Mouse (Mus musculus): ENCODE results near the gene Cd2ap. TPM values are rescaled to one million over a fixed set of nuclear protein-coding genes. Genes with fewer than 3 reads are reported as not detected.

Gene Cd2ap
- polyA plus RNA-seq, 1 experiment from 2014 or later = 7.1 TPM

- under 1% methylated on average over 17 of the region's 17 CpGs for WGBS
- no peak for ATAC-seq
Observed at GRCm38 (mm10) chr17:42875571-42876000, 879 bp downstream of the Cd2ap start.

GRCm38 (mm10) chr17:42875015-42875414, 1.4 kb downstream of the Cd2ap start:
- Histone ChIP-seq H3K27ac (ENCODE audit: low read depth, low read length) (no peak overlapping the region), H3K36me3 (ENCODE audit: control insufficient read depth, insufficient read depth, low read length) (no peaks in the 10 kb centered on the region), H3K4me3 (ENCODE audit: low read length) (peak overlapping the region; percentile 71), H3K9ac (ENCODE audit: low read depth, low read length) (peak overlapping the region; percentile 46; the same call in 1 of the 2 replicates), H3K4me1 (ENCODE audit: control insufficient read depth, insufficient read depth, low read depth, low read length) (peaks cover 9% of the 10 kb centered on the region), H3K9me3 (ENCODE audit: control insufficient read depth, low read length) (no peaks in the 10 kb centered on the region), H3K4me2 (ENCODE audit: low read length) (peak overlapping the region; percentile 75), H3K27me3 (replicated peaks; ENCODE audit: control insufficient read depth, insufficient read depth, low read length) (no peaks in the 10 kb centered on the region)
- ATAC-seq = no peak
- 5% methylated on average over 6 of the region's 6 CpGs for WGBS

More at GRCm38 (mm10) chr17:42875571-42876000, 879 bp downstream of the Cd2ap start:
- H3K27ac ChIP-seq (ENCODE audit: low read depth, low read length) = peak overlapping the region; percentile 90
- peak overlapping the region; percentile 92 for H3K9ac ChIP-seq (ENCODE audit: low read depth, low read length)
- H3K27me3 ChIP-seq (replicated peaks; ENCODE audit: control insufficient read depth, insufficient read depth, low read length) = no peaks in the 10 kb centered on the region
- H3K9me3 ChIP-seq (ENCODE audit: control insufficient read depth, low read length) = no peaks in the 10 kb centered on the region
- H3K4me2 ChIP-seq (ENCODE audit: low read length) = peak overlapping the region; percentile 75
- no peaks in the 10 kb centered on the region for H3K36me3 ChIP-seq (ENCODE audit: control insufficient read depth, insufficient read depth, low read length)
- peak overlapping the region; percentile 71 for H3K4me3 ChIP-seq (ENCODE audit: low read length)
- peaks cover 9% of the 10 kb centered on the region for H3K4me1 ChIP-seq (ENCODE audit: control insufficient read depth, insufficient read depth, low read depth, low read length)

GRCm38 (mm10) chr17:42870465-42870864, 6.0 kb downstream of the Cd2ap start:
- no peaks in the 10 kb centered on the region for H3K36me3 ChIP-seq (ENCODE audit: control insufficient read depth, insufficient read depth, low read length)
- H3K4me3 ChIP-seq (ENCODE audit: low read length) = no peak overlapping the region
- H3K9me3 ChIP-seq (ENCODE audit: control insufficient read depth, low read length) = no peaks in the 10 kb centered on the region
- no peak overlapping the region for H3K9ac ChIP-seq (ENCODE audit: low read depth, low read length)
- no peak overlapping the region for H3K4me2 ChIP-seq (ENCODE audit: low read length)
- no peak for ATAC-seq
- no peaks in the 10 kb centered on the region for H3K27me3 ChIP-seq (replicated peaks; ENCODE audit: control insufficient read depth, insufficient read depth, low read length)
- H3K27ac ChIP-seq (ENCODE audit: low read depth, low read length) = no peak overlapping the region
- H3K4me1 ChIP-seq (ENCODE audit: control insufficient read depth, insufficient read depth, low read depth, low read length) = peaks cover 9% of the 10 kb centered on the region

DNA sequence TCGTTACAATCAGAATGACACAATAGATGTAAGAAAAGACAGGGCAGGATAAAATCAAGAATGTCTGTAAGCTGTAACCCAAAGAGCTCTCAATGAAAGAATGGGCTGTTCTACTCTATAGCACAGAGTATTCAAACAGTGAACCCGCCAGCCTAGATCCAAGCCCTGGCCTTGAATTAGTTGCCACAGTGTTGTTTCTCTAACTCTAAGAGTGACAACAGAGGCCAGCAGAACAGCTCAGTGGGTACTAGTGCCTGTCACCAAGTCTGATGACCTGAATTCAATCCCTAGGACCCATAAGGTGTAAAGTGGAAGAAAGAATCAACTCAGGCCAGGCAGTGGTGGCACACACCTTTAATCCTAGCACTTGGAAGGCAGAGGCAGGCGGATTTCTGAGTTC, 13.3 kb downstream of the Cd2ap start:
- no peak overlapping the region for H3K4me2 ChIP-seq (ENCODE audit: low read length)
- no peaks in the 10 kb centered on the region for H3K27me3 ChIP-seq (replicated peaks; ENCODE audit: control insufficient read depth, insufficient read depth, low read length)
- ATAC-seq = no peak
- H3K4me1 ChIP-seq (ENCODE audit: control insufficient read depth, insufficient read depth, low read depth, low read length) = no peaks in the 10 kb centered on the region
- H3K9me3 ChIP-seq (ENCODE audit: control insufficient read depth, low read length) = no peaks in the 10 kb centered on the region
- 82% methylated on average over 3 of the region's 3 CpGs for WGBS
- no peaks in the 10 kb centered on the region for H3K36me3 ChIP-seq (ENCODE audit: control insufficient read depth, insufficient read depth, low read length)
- H3K9ac ChIP-seq (ENCODE audit: low read depth, low read length) = no peak overlapping the region
- H3K27ac ChIP-seq (ENCODE audit: low read depth, low read length) = no peak overlapping the region
- H3K4me3 ChIP-seq (ENCODE audit: low read length) = no peak overlapping the region

- H3K4me2 ChIP-seq (ENCODE audit: low read length) = no peak overlapping the region
- ATAC-seq = no peak
- 84% methylated on average over 1 of the region's 1 CpGs for WGBS
Observed at GRCm38 (mm10) chr17:42860370-42860769, 16.1 kb downstream of the Cd2ap start.

GRCm38 (mm10) chr17:42857506-42857905, 19.0 kb downstream of the Cd2ap start:
- Histone ChIP-seq H3K27me3 (replicated peaks; ENCODE audit: control insufficient read depth, insufficient read depth, low read length) (no peaks in the 10 kb centered on the region), H3K9ac (ENCODE audit: low read depth, low read length) (no peak overlapping the region), H3K36me3 (ENCODE audit: control insufficient read depth, insufficient read depth, low read length) (no peaks in the 10 kb centered on the region), H3K4me1 (ENCODE audit: control insufficient read depth, insufficient read depth, low read depth, low read length) (no peaks in the 10 kb centered on the region), H3K9me3 (ENCODE audit: control insufficient read depth, low read length) (no peaks in the 10 kb centered on the region), H3K27ac (ENCODE audit: low read depth, low read length) (no peak overlapping the region), H3K4me2 (ENCODE audit: low read length) (no peak overlapping the region), H3K4me3 (ENCODE audit: low read length) (no peak overlapping the region)
- ATAC-seq = no peak
- 87% methylated on average over 3 of the region's 3 CpGs for WGBS

More at GRCm38 (mm10) chr17:42860370-42860769, 16.1 kb downstream of the Cd2ap start:
- no peak overlapping the region for H3K4me3 ChIP-seq (ENCODE audit: low read length)
- H3K9ac ChIP-seq (ENCODE audit: low read depth, low read length) = no peak overlapping the region
- H3K9me3 ChIP-seq (ENCODE audit: control insufficient read depth, low read length) = no peaks in the 10 kb centered on the region
- H3K27ac ChIP-seq (ENCODE audit: low read depth, low read length) = no peak overlapping the region
- no peaks in the 10 kb centered on the region for H3K4me1 ChIP-seq (ENCODE audit: control insufficient read depth, insufficient read depth, low read depth, low read length)
- H3K36me3 ChIP-seq (ENCODE audit: control insufficient read depth, insufficient read depth, low read length) = no peaks in the 10 kb centered on the region
- no peaks in the 10 kb centered on the region for H3K27me3 ChIP-seq (replicated peaks; ENCODE audit: control insufficient read depth, insufficient read depth, low read length)

- H3K4me2 ChIP-seq (ENCODE audit: low read length) = no peak overlapping the region
- no peak for ATAC-seq
- 94% methylated on average over 2 of the region's 2 CpGs for WGBS
Observed at GRCm38 (mm10) chr17:42847108-42847507, 29.4 kb downstream of the Cd2ap start.

GRCm38 (mm10) chr17:42837193-42837592, 39.3 kb downstream of the Cd2ap start:
- Histone ChIP-seq H3K4me2 (ENCODE audit: low read length) (no peak overlapping the region), H3K27me3 (replicated peaks; ENCODE audit: control insufficient read depth, insufficient read depth, low read length) (no peaks in the 10 kb centered on the region), H3K36me3 (ENCODE audit: control insufficient read depth, insufficient read depth, low read length) (no peaks in the 10 kb centered on the region), H3K4me1 (ENCODE audit: control insufficient read depth, insufficient read depth, low read depth, low read length) (no peaks in the 10 kb centered on the region), H3K4me3 (ENCODE audit: low read length) (no peak overlapping the region), H3K9me3 (ENCODE audit: control insufficient read depth, low read length) (no peaks in the 10 kb centered on the region), H3K27ac (ENCODE audit: low read depth, low read length) (no peak overlapping the region), H3K9ac (ENCODE audit: low read depth, low read length) (no peak overlapping the region)
- WGBS = 95% methylated on average over 2 of the region's 2 CpGs
- ATAC-seq = no peak

More at GRCm38 (mm10) chr17:42847108-42847507, 29.4 kb downstream of the Cd2ap start:
- Histone ChIP-seq H3K27me3 (replicated peaks; ENCODE audit: control insufficient read depth, insufficient read depth, low read length) (no peaks in the 10 kb centered on the region), H3K4me3 (ENCODE audit: low read length) (no peak overlapping the region), H3K36me3 (ENCODE audit: control insufficient read depth, insufficient read depth, low read length) (peaks cover 10% of the 10 kb centered on the region; the same call in 1 of the 2 replicates), H3K4me1 (ENCODE audit: control insufficient read depth, insufficient read depth, low read depth, low read length) (no peaks in the 10 kb centered on the region), H3K9ac (ENCODE audit: low read depth, low read length) (no peak overlapping the region), H3K9me3 (ENCODE audit: control insufficient read depth, low read length) (no peaks in the 10 kb centered on the region), H3K27ac (ENCODE audit: low read depth, low read length) (no peak overlapping the region)

- H3K4me2 ChIP-seq (ENCODE audit: low read length) = no peak overlapping the region
- H3K36me3 ChIP-seq (ENCODE audit: control insufficient read depth, insufficient read depth, low read length) = peaks cover 4% of the 10 kb centered on the region
- H3K4me1 ChIP-seq (ENCODE audit: control insufficient read depth, insufficient read depth, low read depth, low read length) = no peaks in the 10 kb centered on the region
Observed at GRCm38 (mm10) chr17:42822787-42823186, 53.7 kb downstream of the Cd2ap start.

DNA sequence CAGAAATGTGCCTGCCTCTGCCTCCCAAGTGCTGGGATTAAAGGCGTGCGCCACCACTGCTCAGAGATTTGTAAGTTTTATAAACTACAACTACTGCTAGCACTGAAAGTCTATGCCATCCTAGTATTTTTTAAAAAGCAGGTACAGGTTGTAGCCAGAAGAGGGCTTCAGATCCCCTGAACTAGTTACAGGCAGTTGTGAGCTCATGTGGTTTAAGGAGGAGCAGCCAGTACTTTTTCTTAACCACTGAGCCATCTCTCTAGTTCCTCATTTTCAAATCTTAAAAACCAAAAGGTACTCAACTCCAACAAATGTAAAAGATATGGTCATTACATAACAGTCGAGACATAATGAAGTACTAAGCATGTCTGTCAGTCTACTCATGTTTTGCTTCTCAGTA, 61.1 kb downstream of the Cd2ap start:
- Histone ChIP-seq H3K4me2 (ENCODE audit: low read length) (no peak overlapping the region), H3K9me3 (ENCODE audit: control insufficient read depth, low read length) (no peaks in the 10 kb centered on the region), H3K4me1 (ENCODE audit: control insufficient read depth, insufficient read depth, low read depth, low read length) (no peaks in the 10 kb centered on the region), H3K4me3 (ENCODE audit: low read length) (no peak overlapping the region), H3K36me3 (ENCODE audit: control insufficient read depth, insufficient read depth, low read length) (peaks cover 3% of the 10 kb centered on the region; the same call in 1 of the 2 replicates), H3K27me3 (replicated peaks; ENCODE audit: control insufficient read depth, insufficient read depth, low read length) (no peaks in the 10 kb centered on the region), H3K9ac (ENCODE audit: low read depth, low read length) (no peak overlapping the region), H3K27ac (ENCODE audit: low read depth, low read length) (no peak overlapping the region)
- WGBS = 96% methylated on average over 3 of the region's 3 CpGs
- no peak for ATAC-seq

More at GRCm38 (mm10) chr17:42822787-42823186, 53.7 kb downstream of the Cd2ap start:
- no peaks in the 10 kb centered on the region for H3K9me3 ChIP-seq (ENCODE audit: control insufficient read depth, low read length)
- WGBS = 95% methylated on average over 8 of the region's 8 CpGs
- no peak overlapping the region for H3K9ac ChIP-seq (ENCODE audit: low read depth, low read length)
- H3K27ac ChIP-seq (ENCODE audit: low read depth, low read length) = no peak overlapping the region
- no peak for ATAC-seq
- no peaks in the 10 kb centered on the region for H3K27me3 ChIP-seq (replicated peaks; ENCODE audit: control insufficient read depth, insufficient read depth, low read length)
- H3K4me3 ChIP-seq (ENCODE audit: low read length) = no peak overlapping the region

Measured in hindbrain, embryonic 16.5 days (tissue).